Mouse (Mus musculus) C2C12 (cell line): Measurements from ENCODE around the gene Hpn.

Experiments
- CTCF ChIP-seq: IDR thresholded peaks from one replicate; pipeline ENCODE4 v1.5.1; 2011; ENCODE audit not compliant: control insufficient read depth, insufficient read depth, insufficient read length
- MAX ChIP-seq: IDR thresholded peaks from one replicate; pipeline ENCODE4 v1.6.1; 2011; ENCODE audit warnings: mild to moderate bottlenecking, control low read depth
- MYOD1 ChIP-seq: IDR thresholded peaks from one replicate; pipeline ENCODE4 v1.6.1; 2011; ENCODE audit warnings: low read depth; ENCODE audit not compliant: control insufficient read depth, insufficient read length

- TF ChIP-seq MYOD1 (no peak), MAX (no peak), CTCF (no peak)
Observed at GRCm38 (mm10) chr7:31069491-31069890, 45.6 kb downstream of the Hpn start.
